Mouse (Mus musculus): ENCODE measurements at regions not wholly inside any gene's neighbourhood (a gene's known extent, or its start where the extent isn't known, plus 50 kb on each side); places are given as distances from the start of the nearest gene placed in this dataset.

DNA sequence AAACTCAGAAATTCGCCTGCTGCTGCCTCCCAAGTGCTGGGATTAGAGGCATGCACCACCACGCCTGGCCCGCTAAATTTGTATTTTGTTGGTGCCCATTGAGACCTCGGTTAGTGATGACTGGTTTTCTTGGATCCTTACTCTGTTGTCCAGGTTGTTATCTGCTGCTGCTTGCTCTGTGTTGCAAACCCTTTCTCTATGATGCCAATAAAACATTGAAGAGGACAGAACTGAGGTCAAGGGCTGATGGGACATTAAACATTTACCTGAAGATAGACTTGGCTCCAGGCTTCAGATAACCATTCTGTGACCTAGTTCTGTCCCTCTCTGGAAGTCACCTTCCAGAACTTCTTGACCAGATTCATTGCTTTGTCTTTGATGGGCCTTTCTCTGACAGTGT, 97.5 kb upstream of the Sash1 start:
- TF ChIP-seq EP300 (IDR thresholded peaks at IDR 0.05; ENCODE audit: insufficient read depth, low read depth, low read length) (no peak), CTCF (IDR thresholded peaks at IDR 0.05) (no peak)

Data from heart, adult 2 months (tissue).